Mouse (Mus musculus): ENCODE data around the gene Adcy5. TPM values are rescaled to one million over a fixed set of nuclear protein-coding genes. Genes with fewer than 3 reads are reported as not detected.
A peak's percentile ranks its signal among the peaks of the same experiment; 100 is the strongest.

The Adcy5 gene
- polyA plus RNA-seq, 1 experiment from 2014 or later = 1.8 TPM

DNA sequence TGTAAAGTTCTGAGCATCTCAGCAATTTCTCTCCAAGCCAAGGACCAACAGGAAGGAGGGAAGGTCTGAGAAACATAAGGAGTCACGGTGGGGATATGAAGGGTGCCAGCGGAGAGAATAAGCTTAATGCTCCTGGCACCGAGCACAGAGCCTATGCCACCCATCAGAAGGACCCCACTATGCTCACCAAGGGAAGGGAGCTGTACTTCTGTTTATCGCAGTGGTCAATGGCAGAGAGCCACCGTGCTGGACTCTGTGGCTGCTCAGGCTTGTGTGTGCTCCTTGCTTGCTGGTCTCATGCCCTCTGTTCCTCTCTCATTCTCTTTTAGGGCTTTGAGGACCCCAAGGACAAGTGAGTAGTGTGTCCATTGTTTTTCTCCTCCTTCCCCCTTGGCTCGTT is 123.5 kb downstream of the Adcy5 start:
- TF ChIP-seq CTCF (IDR thresholded peaks at IDR 0.05; ENCODE audit: low read depth) = no peak
- WGBS = 76% methylated on average over 6 of the region's 6 CpGs
- Histone ChIP-seq H3K9me3 (ENCODE audit: low read depth, low read length) (no peaks in the 10 kb centered on the region), H3K27me3 (ENCODE audit: insufficient read depth, low read length) (no peaks in the 10 kb centered on the region), H3K36me3 (ENCODE audit: insufficient read depth) (no peaks in the 10 kb centered on the region), H3K27ac (ENCODE audit: low read depth) (no peak overlapping the region), H3K4me1 (ENCODE audit: insufficient read depth) (no peaks in the 10 kb centered on the region), H3K9ac (no peak overlapping the region), H3K4me2 (no peak overlapping the region), H3K4me3 (ENCODE audit: low read depth, low read length) (no peak overlapping the region)
- DNase-seq = no peak
- no peak for ATAC-seq (ENCODE audit: insufficient read depth)

- H3K4me1 ChIP-seq (ENCODE audit: insufficient read depth) = no peaks in the 10 kb centered on the region
- no peak overlapping the region for H3K9ac ChIP-seq
- WGBS = 63% methylated on average over 2 of the region's 2 CpGs
- no peaks in the 10 kb centered on the region for H3K27me3 ChIP-seq (ENCODE audit: insufficient read depth, low read length)
- no peak overlapping the region for H3K27ac ChIP-seq (ENCODE audit: low read depth)
- ATAC-seq (ENCODE audit: insufficient read depth) (no peak), DNase-seq (no peak)
- no peak overlapping the region for H3K4me3 ChIP-seq (ENCODE audit: low read depth, low read length)
- no peaks in the 10 kb centered on the region for H3K36me3 ChIP-seq (ENCODE audit: insufficient read depth)
- no peak overlapping the region for H3K4me2 ChIP-seq
- no peaks in the 10 kb centered on the region for H3K9me3 ChIP-seq (ENCODE audit: low read depth, low read length)
- TF ChIP-seq CTCF (IDR thresholded peaks at IDR 0.05; ENCODE audit: low read depth) = no peak
Measured at GRCm38 (mm10) chr16:35282456-35282855, 127.8 kb downstream of the Adcy5 start.

DNA sequence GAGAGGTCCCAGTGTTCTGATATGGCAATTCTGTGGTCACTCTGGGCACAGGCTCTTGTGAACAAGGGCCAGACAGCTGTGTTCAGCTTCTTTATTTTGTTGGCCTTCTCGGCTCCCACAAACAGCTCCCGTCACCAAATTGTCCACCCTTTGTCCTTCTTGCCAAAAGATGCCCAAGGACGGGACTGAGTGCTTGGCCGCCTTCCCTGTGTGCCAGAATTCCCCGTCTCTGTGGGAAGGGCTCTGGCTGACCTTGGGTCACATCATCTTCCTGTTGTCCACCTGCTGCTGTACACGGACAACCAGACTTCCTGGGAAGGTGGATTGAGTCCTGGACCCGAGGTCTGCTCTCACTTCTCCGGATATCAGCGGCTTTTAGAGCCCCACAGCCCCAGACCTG is 131.1 kb downstream of the Adcy5 start:
- WGBS = 70% methylated on average over 9 of the region's 9 CpGs
- H3K27ac ChIP-seq (ENCODE audit: low read depth) = no peak overlapping the region
- H3K27me3 ChIP-seq (ENCODE audit: insufficient read depth, low read length) = no peaks in the 10 kb centered on the region
- H3K4me3 ChIP-seq (ENCODE audit: low read depth, low read length) = no peak overlapping the region
- no peak for TF ChIP-seq CTCF (IDR thresholded peaks at IDR 0.05; ENCODE audit: low read depth)
- no peak overlapping the region for H3K9ac ChIP-seq
- ATAC-seq (ENCODE audit: insufficient read depth) = no peak
- no peaks in the 10 kb centered on the region for H3K9me3 ChIP-seq (ENCODE audit: low read depth, low read length)
- DNase-seq = no peak
- H3K4me2 ChIP-seq = no peak overlapping the region
- no peaks in the 10 kb centered on the region for H3K4me1 ChIP-seq (ENCODE audit: insufficient read depth)
- no peaks in the 10 kb centered on the region for H3K36me3 ChIP-seq (ENCODE audit: insufficient read depth)

- Histone ChIP-seq H3K9ac (no peak overlapping the region), H3K9me3 (ENCODE audit: low read depth, low read length) (no peaks in the 10 kb centered on the region), H3K4me3 (ENCODE audit: low read depth, low read length) (no peak overlapping the region), H3K4me1 (ENCODE audit: insufficient read depth) (no peaks in the 10 kb centered on the region), H3K27ac (ENCODE audit: low read depth) (no peak overlapping the region), H3K36me3 (ENCODE audit: insufficient read depth) (no peaks in the 10 kb centered on the region), H3K4me2 (no peak overlapping the region), H3K27me3 (ENCODE audit: insufficient read depth, low read length) (no peaks in the 10 kb centered on the region)
- no peak for DNase-seq
- no peak for ATAC-seq (ENCODE audit: insufficient read depth)
- TF ChIP-seq CTCF (IDR thresholded peaks at IDR 0.05; ENCODE audit: low read depth) = no peak
- 76% methylated on average over 5 of the region's 5 CpGs for WGBS
Measured at GRCm38 (mm10) chr16:35287244-35287643, 132.6 kb downstream of the Adcy5 start.

GRCm38 (mm10) chr16:35297786-35298185 is 143.1 kb downstream of the Adcy5 start:
- TF ChIP-seq CTCF (IDR thresholded peaks at IDR 0.05; ENCODE audit: low read depth) = no peak
- H3K27me3 ChIP-seq (ENCODE audit: insufficient read depth, low read length) = no peaks in the 10 kb centered on the region
- 76% methylated on average over 5 of the region's 5 CpGs for WGBS
- ATAC-seq (ENCODE audit: insufficient read depth) (no peak), DNase-seq (no peak)
- no peak overlapping the region for H3K4me3 ChIP-seq (ENCODE audit: low read depth, low read length)
- no peak overlapping the region for H3K4me2 ChIP-seq
- no peaks in the 10 kb centered on the region for H3K36me3 ChIP-seq (ENCODE audit: insufficient read depth)
- H3K9me3 ChIP-seq (ENCODE audit: low read depth, low read length) = no peaks in the 10 kb centered on the region
- no peaks in the 10 kb centered on the region for H3K4me1 ChIP-seq (ENCODE audit: insufficient read depth)
- no peak overlapping the region for H3K9ac ChIP-seq
- H3K27ac ChIP-seq (ENCODE audit: low read depth) = no peak overlapping the region

DNA sequence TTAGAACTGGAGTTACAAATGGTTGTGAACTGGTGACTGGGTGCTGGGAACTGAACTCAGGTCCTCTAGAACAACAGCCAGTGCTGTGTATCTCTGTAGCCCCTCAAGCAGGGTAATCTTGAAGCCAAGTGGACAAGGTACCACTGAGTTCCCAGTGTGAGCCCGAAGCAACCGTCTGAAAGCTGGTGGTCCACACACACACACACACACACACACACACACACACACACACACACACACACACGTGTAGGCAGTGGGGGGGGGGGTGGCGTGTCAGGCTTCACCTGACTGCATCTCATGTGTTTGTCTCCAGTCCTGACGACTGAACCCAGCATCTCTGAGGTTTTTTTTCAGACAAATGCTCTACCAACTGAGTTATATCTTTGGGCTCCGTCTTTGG is 145.5 kb downstream of the Adcy5 start:
- Histone ChIP-seq H3K9me3 (ENCODE audit: low read depth, low read length) (no peaks in the 10 kb centered on the region), H3K9ac (no peak overlapping the region), H3K27me3 (ENCODE audit: insufficient read depth, low read length) (no peaks in the 10 kb centered on the region), H3K4me2 (no peak overlapping the region), H3K27ac (ENCODE audit: low read depth) (no peak overlapping the region), H3K36me3 (ENCODE audit: insufficient read depth) (0 out of 2 replicates have a peak, but pooled peaks cover 5% of the 10 kb centered on the region), H3K4me1 (ENCODE audit: insufficient read depth) (no peaks in the 10 kb centered on the region), H3K4me3 (ENCODE audit: low read depth, low read length) (no peak overlapping the region)
- DNase-seq = no peak
- ATAC-seq (ENCODE audit: insufficient read depth) = no peak
- 82% methylated on average over 6 of the region's 6 CpGs for WGBS
- no peak for TF ChIP-seq CTCF (IDR thresholded peaks at IDR 0.05; ENCODE audit: low read depth)

DNA sequence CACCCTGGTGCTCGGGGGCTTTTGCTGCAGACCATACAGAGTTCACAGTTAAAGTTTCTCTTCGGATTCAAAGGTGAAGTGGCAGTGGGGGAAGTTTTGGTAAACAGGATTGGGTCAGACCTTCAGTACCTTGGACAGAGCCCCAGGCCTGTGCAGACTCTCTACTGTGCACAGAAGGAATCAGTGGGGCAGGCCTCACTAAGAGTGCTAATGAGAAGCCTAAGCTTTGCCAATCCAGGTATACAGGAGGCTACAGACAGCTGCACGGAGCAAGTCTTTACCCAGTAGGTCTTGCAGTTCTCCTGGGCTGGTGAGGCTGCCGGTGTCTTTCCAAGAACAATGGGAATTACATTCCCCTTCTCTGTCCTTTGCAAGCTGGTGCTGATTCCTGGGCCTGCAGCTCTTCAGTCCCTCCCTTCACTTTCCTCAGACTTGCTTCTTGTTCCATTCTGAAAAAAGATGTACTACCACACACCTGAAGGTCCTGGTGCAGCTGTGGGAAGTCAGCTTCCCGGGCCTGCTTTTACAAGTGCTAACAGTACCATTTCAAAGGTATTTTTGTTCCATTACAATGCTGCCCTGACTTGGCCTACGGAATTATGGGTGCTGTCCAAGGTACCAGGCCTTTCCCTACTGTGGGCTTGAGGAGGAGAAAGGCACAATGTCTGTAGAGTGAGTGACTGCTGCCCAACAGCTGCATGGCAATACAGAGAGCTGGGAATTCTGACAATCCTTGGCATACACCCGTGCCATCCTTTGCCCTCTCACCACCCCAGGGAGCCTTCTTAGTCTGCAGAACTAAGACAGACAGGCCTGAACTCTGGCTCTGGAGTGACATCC is 148.0 kb downstream of the Adcy5 start:
- no peak overlapping the region for H3K27ac ChIP-seq (ENCODE audit: low read depth)
- WGBS = 35% methylated on average over 7 of the region's 7 CpGs
- no peaks in the 10 kb centered on the region for H3K27me3 ChIP-seq (ENCODE audit: insufficient read depth, low read length)
- no peak overlapping the region for H3K4me3 ChIP-seq (ENCODE audit: low read depth, low read length)
- ATAC-seq (ENCODE audit: insufficient read depth) (no peak), DNase-seq (peak; percentile 81)
- TF ChIP-seq CTCF (IDR thresholded peaks at IDR 0.05; ENCODE audit: low read depth) = no peak
- 0 out of 2 replicates have a peak, but pooled peaks cover 5% of the 10 kb centered on the region for H3K36me3 ChIP-seq (ENCODE audit: insufficient read depth)
- no peaks in the 10 kb centered on the region for H3K9me3 ChIP-seq (ENCODE audit: low read depth, low read length)
- H3K4me2 ChIP-seq = no peak overlapping the region
- no peak overlapping the region for H3K9ac ChIP-seq
- no peaks in the 10 kb centered on the region for H3K4me1 ChIP-seq (ENCODE audit: insufficient read depth)
